In the genomic region with DNA sequence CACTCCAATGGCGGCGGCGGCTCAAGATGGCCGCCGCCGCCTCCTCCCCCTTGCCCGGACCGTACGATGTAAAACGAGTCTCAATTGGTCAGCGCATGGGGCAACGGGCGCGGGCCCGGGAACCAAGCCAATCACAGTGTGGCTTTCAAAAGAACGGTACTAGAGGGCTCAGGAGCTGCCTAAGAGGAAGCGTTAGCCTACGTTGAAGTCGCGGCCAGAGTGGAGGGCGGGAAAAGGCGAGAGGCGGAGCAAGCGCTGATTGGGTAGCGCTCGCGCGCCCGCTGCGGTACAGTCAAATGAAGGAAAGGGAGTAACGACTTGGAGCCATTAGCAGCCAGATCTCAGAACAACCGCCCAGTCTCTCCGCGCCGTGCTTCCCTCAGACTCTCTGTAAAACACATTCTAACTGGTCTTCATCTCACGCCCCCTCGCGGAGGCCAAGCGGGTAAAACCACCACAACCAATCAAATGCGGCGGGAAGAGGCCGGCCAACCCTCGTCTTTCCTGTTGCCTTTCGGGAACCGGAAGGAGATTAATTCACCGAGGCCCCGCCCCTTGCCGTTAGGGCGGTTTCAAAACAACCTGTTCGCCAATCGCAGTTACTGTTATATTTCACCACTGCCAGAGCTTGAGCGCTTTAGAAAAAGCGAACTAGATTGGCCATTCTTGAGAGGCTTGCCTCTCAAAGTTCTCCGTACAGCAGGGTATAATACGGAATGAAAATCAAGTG, we compare ENCODE assay signal across 8 mouse cellular contexts. TPM values are rescaled to one million over a fixed set of nuclear protein-coding genes. Genes with fewer than 3 reads are reported as not detected.
DNase-seq lines count a peak whose midpoint lies in the region; ATAC-seq lines count a peak whose summit lies in the region.

A gene (minus strand): TSS at position 20 of the 730 bp plus-strand sequence.

- H3K4me3 ChIP-seq in hindbrain, embryonic 15.5 days, result peak within 1 kb of the TSS; percentile 89

- no peaks in the 10 kb centered on the region for H3K9me3 ChIP-seq in hindbrain, embryonic 15.5 days

- H3K27ac ChIP-seq in hindbrain, embryonic 15.5 days (replicated peaks), result peak within 1 kb of the TSS; percentile 99

- peak within 1 kb of the TSS; percentile 98 for H3K9ac ChIP-seq in hindbrain, embryonic 15.5 days

- peak; percentile 99 for DNase-seq in T-cell, adult 2 months (ENCODE audit: low spot score)
- peak; percentile 98 to 100 for DNase-seq in cerebellum, postnatal 36 days
- peak; percentile 100 for DNase-seq in frontal cortex, postnatal 36 days (ENCODE audit: low spot score in 2 of 2)
- DNase-seq in left cerebral cortex, adult 11 months (ENCODE audit: low spot score), result peak; percentile 99
- peak; percentile 99 for DNase-seq in lung, postnatal 4 days
- peak; percentile 100 for DNase-seq in retina, postnatal 7 days (ENCODE audit: low read depth, low spot score)
- peak; percentile 92 for DNase-seq in urinary bladder, adult 2 months (ENCODE audit: low spot score)

- under 1% methylated on average over 55 of the region's 55 CpGs for WGBS in hindbrain, embryonic 15.5 days

- peak; percentile 95 for ATAC-seq in hindbrain, embryonic 15.5 days (ENCODE audit: low FRiP score, low read depth)

- H3K4me1 ChIP-seq in hindbrain, embryonic 15.5 days (replicated peaks), result peaks cover 25% of the 10 kb centered on the region

- no peaks in the 10 kb centered on the region for H3K27me3 ChIP-seq in hindbrain, embryonic 15.5 days

- H3K4me2 ChIP-seq in hindbrain, embryonic 15.5 days, result peak within 1 kb of the TSS; percentile 98

- H3K36me3 ChIP-seq in hindbrain, embryonic 15.5 days, result peaks cover 9% of the 10 kb centered on the region

RNA-seq across cellular contexts. Expression of the gene that starts here (rescaled TPM):
- polyA plus RNA-seq in hindbrain, embryonic 15.5 days (2015; fragmentation: Nextera tagmentation; extraction: Ambion mirVana), result 42.2 and 43.7 TPM in 2 replicates
- 18.9 and 44.9 TPM in 2 replicates for polyA plus RNA-seq in urinary bladder, adult 2 months (2012; rRNA removed)

Comparison
In these comparisons a context has a peak if more than half of its experiments do, and no peak if none do; other contexts are left out.
1. Peak in every context shown above with its lines: DNase-seq, ATAC-seq, H3K4me3 ChIP-seq and H3K27ac ChIP-seq.